Mouse (Mus musculus): Measurements from ENCODE around the gene Lpar5.
A peak's percentile ranks its signal among the peaks of the same experiment; 100 is the strongest.
"Not testable (repeated sequence)": the region's sequence is repeated elsewhere in the genome, so short reads cannot be mapped to it uniquely, and the experiment has no call there.

Lpar5 gene

GRCm38 (mm10) chr6:125067571-125067995 lies at the start of gene Lpar5:
Gene Lpar5 (plus strand): TSS chr6:125067920.
- no peak for DNase-seq (ENCODE audit: low spot score in 2 of 2)

- DNase-seq (ENCODE audit: low spot score in 2 of 2) = not testable (repeated sequence)
Measured at GRCm38 (mm10) chr6:125030532-125030931, 37.2 kb upstream of the Lpar5 start.

- no peak for DNase-seq (ENCODE audit: low spot score in 2 of 2)
Measured at GRCm38 (mm10) chr6:125031604-125032003, 36.1 kb upstream of the Lpar5 start.

- no peak for DNase-seq (ENCODE audit: low spot score in 2 of 2)
Measured at GRCm38 (mm10) chr6:125038666-125039065, 29.1 kb upstream of the Lpar5 start.

GRCm38 (mm10) chr6:125039131-125039530 lies 28.6 kb upstream of the Lpar5 start:
- DNase-seq (ENCODE audit: low spot score in 2 of 2) = no peak

- DNase-seq (ENCODE audit: low spot score in 2 of 2) = peak; percentile 69 to 77
Measured at GRCm38 (mm10) chr6:125039533-125040153, 28.1 kb upstream of the Lpar5 start, which contains the start of gene Ing4. Gene Ing4 (plus strand): TSS chr6:125039760.

- DNase-seq (ENCODE audit: low spot score in 2 of 2) = no peak
Measured at GRCm38 (mm10) chr6:125040221-125040620, 27.5 kb upstream of the Lpar5 start.

- no peak for DNase-seq (ENCODE audit: low spot score in 2 of 2)
Measured at GRCm38 (mm10) chr6:125041047-125041446, 26.7 kb upstream of the Lpar5 start.

- DNase-seq (ENCODE audit: low spot score in 2 of 2) = no peak
Measured at GRCm38 (mm10) chr6:125042081-125042480, 25.6 kb upstream of the Lpar5 start.

- peak; percentile 60 to 74 for DNase-seq (ENCODE audit: low spot score in 2 of 2)
Measured at GRCm38 (mm10) chr6:125046691-125047090, 21.0 kb upstream of the Lpar5 start.

- DNase-seq (ENCODE audit: low spot score in 2 of 2) = no peak
Measured at GRCm38 (mm10) chr6:125049678-125050077, 18.0 kb upstream of the Lpar5 start, which contains the start of gene Acrbp. Gene Acrbp (plus strand): TSS chr6:125049689.

- DNase-seq (ENCODE audit: low spot score in 2 of 2) = no peak
Measured at GRCm38 (mm10) chr6:125051237-125051636, 16.5 kb upstream of the Lpar5 start.

- no peak for DNase-seq (ENCODE audit: low spot score in 2 of 2)
Measured at GRCm38 (mm10) chr6:125061493-125061892, 6.2 kb upstream of the Lpar5 start.

- no peak for DNase-seq (ENCODE audit: low spot score in 2 of 2)
Measured at GRCm38 (mm10) chr6:125062511-125062910, 5.2 kb upstream of the Lpar5 start.

- DNase-seq (ENCODE audit: low spot score in 2 of 2) = no peak
Measured at GRCm38 (mm10) chr6:125063906-125064305, 3.8 kb upstream of the Lpar5 start.

GRCm38 (mm10) chr6:125065223-125065622 lies 2.5 kb upstream of the Lpar5 start:
- DNase-seq (ENCODE audit: low spot score in 2 of 2) = not testable (repeated sequence)

- DNase-seq (ENCODE audit: low spot score in 2 of 2) = no peak
Measured at GRCm38 (mm10) chr6:125071170-125071895, 3.6 kb downstream of the Lpar5 start.

GRCm38 (mm10) chr6:125071896-125072279 lies 4.2 kb downstream of the Lpar5 start:
- no peak for DNase-seq (ENCODE audit: low spot score in 2 of 2)

GRCm38 (mm10) chr6:125073825-125074224 lies 6.1 kb downstream of the Lpar5 start:
- DNase-seq (ENCODE audit: low spot score in 2 of 2) = no peak

GRCm38 (mm10) chr6:125081394-125081793 lies 13.7 kb downstream of the Lpar5 start:
- no peak for DNase-seq (ENCODE audit: low spot score in 2 of 2)

- DNase-seq (ENCODE audit: low spot score in 2 of 2) = peak; percentile 64 to 74
Measured at GRCm38 (mm10) chr6:125081797-125082560, 14.3 kb downstream of the Lpar5 start.

- no peak for DNase-seq (ENCODE audit: low spot score in 2 of 2)
Measured at GRCm38 (mm10) chr6:125082801-125083386, 15.2 kb downstream of the Lpar5 start.

Data from frontal cortex, postnatal 25 days (tissue).